Mouse (Mus musculus) lung, adult 2 months (tissue): ENCODE results near the gene Mbnl2.

Experiments
- CTCF ChIP-seq: fragments of 200-500 bp; IDR thresholded peaks from 2 replicates; pipeline ENCODE4 v1.5.1; 2011; ENCODE audit warnings: mild to moderate bottlenecking, low read length, control low read depth; ENCODE audit not compliant: insufficient read depth
- POLR2A ChIP-seq: fragments of 200-500 bp; IDR thresholded peaks from 2 replicates; pipeline ENCODE4 v1.6.1; 2011; ENCODE audit warnings: low read depth, mild to moderate bottlenecking, control low read depth, low read length, borderline replicate concordance; ENCODE audit errors: extremely low read depth

GRCm38 (mm10) chr14:120405597-120405996, 130.1 kb downstream of the Mbnl2 start:
- TF ChIP-seq CTCF (no peak), POLR2A (no peak)
